Mouse (Mus musculus) liver, postnatal 0 days (tissue): ENCODE results near the gene Tbc1d21.

Experiments
- CTCF ChIP-seq: sonication (generic); IDR thresholded peaks from 2 replicates; pipeline ENCODE4 v1.5.1; 2016; ENCODE audit warnings: antibody characterized with exemption, low read depth
- EP300 ChIP-seq: IDR thresholded peaks from 2 replicates; pipeline ENCODE4 v1.6.1; 2016; ENCODE audit warnings: antibody characterized with exemption, low read depth, mild to moderate bottlenecking

GRCm38 (mm10) chr9:58373912-58374431, 3.7 kb upstream of the Tbc1d21 start:
- no peak for TF ChIP-seq EP300
- TF ChIP-seq CTCF: no peak
